Mouse (Mus musculus) G1E (cell line): ENCODE results near the gene Zfp292.

Experiments used
- CTCF ChIP-seq: IDR thresholded peaks from 2 replicates; pipeline ENCODE4 v1.5.1; 2012; ENCODE audit warnings: low read depth, low read length, inconsistent platforms, mixed read lengths
- GATA1 ChIP-seq: IDR thresholded peaks from 2 replicates; pipeline ENCODE4 v1.6.1; 2012; ENCODE audit warnings: borderline replicate concordance, low read length, inconsistent platforms, mixed read lengths
- POLR2AphosphoS5 ChIP-seq: IDR thresholded peaks from 2 replicates; pipeline ENCODE4 v1.6.1; 2012; ENCODE audit warnings: low read depth, low read length, inconsistent platforms; ENCODE audit not compliant: insufficient replicate concordance
- TAL1 ChIP-seq: conservative IDR thresholded peaks from 2 replicates; pipeline ENCODE4 v1.6.1; 2012; ENCODE audit warnings: low read depth, low read length, inconsistent platforms, mixed read lengths

GRCm38 (mm10) chr4:34872896-34873495 lies 9.8 kb downstream of the Zfp292 start:
- no peak for TF ChIP-seq CTCF
- TF ChIP-seq GATA1 = no peak
- TF ChIP-seq POLR2AphosphoS5 = no peak
- no peak for TF ChIP-seq TAL1
